Mouse (Mus musculus): ENCODE results near the gene 1300017J02Rik.

GRCm38 (mm10) chr9:103227760-103228159 is 77.1 kb downstream of the 1300017J02Rik start:
- TF ChIP-seq CTCF (IDR thresholded peaks at IDR 0.05; ENCODE audit: low read depth, low read length) (no peak), EP300 (IDR thresholded peaks at IDR 0.05; ENCODE audit: insufficient read depth, low read depth, low read length) (no peak), POLR2A (IDR thresholded peaks at IDR 0.05; ENCODE audit: insufficient read depth, low read length) (no peak)

Data from ES-Bruce4 (cell line).